Mouse (Mus musculus) CH12.LX (cell line): Measurements from ENCODE around the gene Gm38119. TPM values are rescaled to one million over a fixed set of nuclear protein-coding genes. Genes with fewer than 3 reads are reported as not detected.

Experiments
- DNase-seq: peaks from one replicate; pipeline ENCODE4 v3.0.0-alpha.2; 2013; ENCODE audit errors: extremely low read depth
- H3K27ac ChIP-seq: 2 replicates; pipeline ENCODE4 v1.5.1; 2012; ENCODE audit warnings: low read depth, mild to moderate bottlenecking, control low read depth, moderate library complexity; ENCODE audit not compliant: insufficient read depth
- H3K27me3 ChIP-seq: replicated peaks from 2 replicates; pipeline ENCODE3; 2012; ENCODE audit warnings: inconsistent platforms
- H3K36me3 ChIP-seq, 2 experiments: replicated peaks in 1 of 2; 2 replicates each; pipeline versions ENCODE3 to v1.6.1; 2012; ENCODE audit warnings: inconsistent platforms in 1 of 2, low read length in 1 of 2, mild to moderate bottlenecking in 1 of 2, mixed read lengths in 1 of 2, moderate library complexity in 1 of 2; ENCODE audit not compliant: control insufficient read depth in 1 of 2, insufficient read depth in 1 of 2
- H3K4me1 ChIP-seq, 2 experiments: 2 replicates each; pipeline ENCODE4 v1.6.1; 2012; ENCODE audit warnings: inconsistent platforms in 1 of 2, moderate library complexity in 1 of 2; ENCODE audit not compliant: insufficient read depth in 2 of 2, control insufficient read depth in 1 of 2
- H3K4me2 ChIP-seq: 2 replicates; pipeline ENCODE4 v1.6.1; 2012; ENCODE audit warnings: low read depth, mild to moderate bottlenecking, control low read depth; ENCODE audit not compliant: poor library complexity, insufficient read depth, severe bottlenecking
- H3K4me3 ChIP-seq, 3 experiments: fragments of 150-350 bp in 1 of 3; sonication (generic) in 1 of 3; replicated peaks in 1 of 3; 2 replicates each; pipeline versions ENCODE3 to v1.5.1; 2011 to 2012; ENCODE audit warnings: low read depth in 2 of 3, low read length in 2 of 3, mild to moderate bottlenecking in 2 of 3, moderate library complexity in 2 of 3, control low read depth in 1 of 3, improper control_type of control experiment in 1 of 3, inconsistent platforms in 1 of 3, mixed read lengths in 1 of 3; ENCODE audit not compliant: poor library complexity in 1 of 3
- H3K79me2 ChIP-seq: replicated peaks from 2 replicates; pipeline ENCODE4 v1.6.1; 2012; ENCODE audit warnings: mild to moderate bottlenecking, moderate library complexity; ENCODE audit not compliant: control insufficient read depth, poor library complexity, insufficient read depth, severe bottlenecking; ENCODE audit errors: extremely low read depth
- H3K9ac ChIP-seq: 2 replicates; pipeline ENCODE4 v1.6.1; 2012; ENCODE audit warnings: low read depth, mild to moderate bottlenecking, control low read depth, moderate library complexity; ENCODE audit not compliant: insufficient read depth
- H3K9me3 ChIP-seq: replicated peaks from 2 replicates; pipeline ENCODE3; 2012; ENCODE audit warnings: low read length, inconsistent platforms, mixed read lengths
- CHD1 ChIP-seq: IDR thresholded peaks from 2 replicates; pipeline ENCODE4 v1.6.1; 2012; ENCODE audit warnings: low read depth, low read length, improper control_type of control experiment, inconsistent platforms
- CHD2 ChIP-seq: IDR thresholded peaks from 2 replicates; pipeline ENCODE4 v1.6.1; 2011; ENCODE audit warnings: low read length, improper control_type of control experiment
- CTCF ChIP-seq, 2 experiments: IDR thresholded peaks in 1 of 2; conservative IDR thresholded peaks in 1 of 2; 2 replicates each; pipeline ENCODE4 v1.5.1; 2011 to 2012; ENCODE audit warnings: low read depth in 2 of 2, low read length in 2 of 2, improper control_type of control experiment in 1 of 2, inconsistent platforms in 1 of 2, mild to moderate bottlenecking in 1 of 2, moderate library complexity in 1 of 2
- E2F4 ChIP-seq: IDR thresholded peaks from 2 replicates; pipeline ENCODE4 v1.6.1; 2011; ENCODE audit warnings: low read depth, low read length, improper control_type of control experiment; ENCODE audit not compliant: insufficient replicate concordance
- ELF1 ChIP-seq: IDR thresholded peaks from 2 replicates; pipeline ENCODE4 v1.6.1; 2014; ENCODE audit warnings: low read depth, mild to moderate bottlenecking, inconsistent platforms, low read length, improper control_type of control experiment
- ETS1 ChIP-seq: conservative IDR thresholded peaks from 2 replicates; pipeline ENCODE4 v1.6.1; 2012; ENCODE audit warnings: low read depth, mild to moderate bottlenecking, inconsistent platforms, low read length, improper control_type of control experiment, moderate library complexity
- GABPA ChIP-seq: IDR thresholded peaks from 2 replicates; pipeline ENCODE4 v1.6.1; 2012; ENCODE audit warnings: low read depth, low read length, improper control_type of control experiment, inconsistent platforms; ENCODE audit not compliant: insufficient replicate concordance
- IRF4 ChIP-seq: IDR thresholded peaks from 2 replicates; pipeline ENCODE4 v1.6.1; 2014; ENCODE audit warnings: low read depth, mild to moderate bottlenecking, inconsistent platforms, low read length, improper control_type of control experiment
- JUN ChIP-seq: IDR thresholded peaks from 2 replicates; pipeline ENCODE4 v1.6.1; 2011; ENCODE audit warnings: low read depth, mild to moderate bottlenecking, low read length, improper control_type of control experiment, moderate library complexity; ENCODE audit not compliant: insufficient read depth
- KAT2A ChIP-seq: IDR thresholded peaks from 2 replicates; pipeline ENCODE4 v1.6.1; 2012; ENCODE audit warnings: low read length, improper control_type of control experiment, inconsistent platforms; ENCODE audit not compliant: insufficient replicate concordance
- MAFK ChIP-seq: IDR thresholded peaks from 2 replicates; pipeline ENCODE4 v1.6.1; 2011; ENCODE audit warnings: low read length, improper control_type of control experiment; ENCODE audit not compliant: insufficient replicate concordance
- MAX ChIP-seq: IDR thresholded peaks from 2 replicates; pipeline ENCODE4 v1.6.1; 2011; ENCODE audit warnings: low read length, improper control_type of control experiment
- MAZ ChIP-seq: IDR thresholded peaks from 2 replicates; pipeline ENCODE4 v1.6.1; 2012; ENCODE audit warnings: low read depth, mild to moderate bottlenecking, inconsistent platforms, low read length, improper control_type of control experiment, moderate library complexity
- MEF2A ChIP-seq: IDR thresholded peaks from 2 replicates; pipeline ENCODE4 v1.6.1; 2014; ENCODE audit warnings: low read depth, mild to moderate bottlenecking, inconsistent platforms, low read length, improper control_type of control experiment, borderline replicate concordance
- MXI1 ChIP-seq: IDR thresholded peaks from 2 replicates; pipeline ENCODE4 v1.6.1; 2011; ENCODE audit warnings: mild to moderate bottlenecking, low read depth, low read length, improper control_type of control experiment
- MYC ChIP-seq: IDR thresholded peaks from 2 replicates; pipeline ENCODE4 v1.6.1; 2011; ENCODE audit warnings: low read depth, mild to moderate bottlenecking, improper control_type of control experiment, low read length
- NRF1 ChIP-seq: IDR thresholded peaks from 2 replicates; pipeline ENCODE4 v1.6.1; 2014; ENCODE audit warnings: low read depth, mild to moderate bottlenecking, inconsistent platforms, low read length, improper control_type of control experiment, moderate library complexity
- PAX5 ChIP-seq: IDR thresholded peaks from 2 replicates; pipeline ENCODE4 v1.6.1; 2012; ENCODE audit warnings: low read length, inconsistent platforms, mixed read lengths
- POLR2A ChIP-seq: IDR thresholded peaks from 2 replicates; pipeline ENCODE4 v1.6.1; 2011; ENCODE audit warnings: low read depth, mild to moderate bottlenecking, improper control_type of control experiment, low read length
- POLR2AphosphoS2 ChIP-seq: IDR thresholded peaks from 2 replicates; pipeline ENCODE4 v1.6.1; 2011; ENCODE audit warnings: low read depth, low read length, improper control_type of control experiment
- RAD21 ChIP-seq: IDR thresholded peaks from 2 replicates; pipeline ENCODE4 v1.6.1; 2011; ENCODE audit warnings: low read depth, mild to moderate bottlenecking, low read length, improper control_type of control experiment, moderate library complexity
- SMC3 ChIP-seq: IDR thresholded peaks from 2 replicates; pipeline ENCODE4 v1.6.1; 2011; ENCODE audit warnings: low read depth, low read length, improper control_type of control experiment
- TBP ChIP-seq: conservative IDR thresholded peaks from 2 replicates; pipeline ENCODE4 v1.6.1; 2011; ENCODE audit warnings: low read depth, low read length, improper control_type of control experiment
- USF2 ChIP-seq: conservative IDR thresholded peaks from 2 replicates; pipeline ENCODE4 v1.6.1; 2011; ENCODE audit warnings: low read depth, low read length, improper control_type of control experiment
- ZC3H11A ChIP-seq: IDR thresholded peaks from 2 replicates; pipeline ENCODE4 v1.6.1; 2012; ENCODE audit warnings: low read depth, mild to moderate bottlenecking, inconsistent platforms, low read length, improper control_type of control experiment
- ZNF384 ChIP-seq: IDR thresholded peaks from 2 replicates; pipeline ENCODE4 v1.6.1; 2012; ENCODE audit warnings: low read depth, low read length, improper control_type of control experiment, inconsistent platforms
- dilution Hi-C: fragments of 300-500 bp; cut with MboI; formaldehyde crosslinking; loops from 2 replicates; pipeline ENCODE4 v1.14.3; 2020; ENCODE audit warnings: low sequenced_read_pairs; ENCODE audit not compliant: extremely low pct_unique_long_range_greater_than_20kb, extremely low pct_ligation_motif_present
- in situ Hi-C: fragments of 300-500 bp; cut with MboI; formaldehyde crosslinking; loops from 3 replicates; pipeline ENCODE4 v1.14.3; 2019; ENCODE audit warnings: low sequenced_read_pairs, low pct_ligation_motif_present, low pct_unique_long_range_greater_than_20kb, mixed read lengths
- polyA plus RNA-seq: library from polyadenylated mRNA; unstranded; fragments of >175 nt; gene quantifications from 2 replicates; pipeline ENCODE4 v1.2.1, GENCODE M21; 2012; ENCODE audit warnings: low read depth; ENCODE audit not compliant: insufficient read length
- total RNA-seq, 2 experiments: library from RNA; depleted of rRNA; stranded (reverse); fragments of 300-350 nt in 1 of 2; fragments of >200 nt in 1 of 2; gene quantifications; 2 replicates each; pipeline ENCODE4 v1.2.3; 2012 to 2014

Gm38119 gene
- total and polyA plus RNA-seq, 3 experiments, result not detected

GRCm38 (mm10) chr3:92753197-92753596, 14.3 kb upstream of the Gm38119 start:
- H3K9ac ChIP-seq, result no peak overlapping the region
- no peak overlapping the region for H3K27ac ChIP-seq
- H3K27me3 ChIP-seq, result no peaks in the 10 kb centered on the region
- peak; percentile 15 for DNase-seq
- TF ChIP-seq MAFK, result no peak
- TF ChIP-seq MAZ, result no peak
- no peak for TF ChIP-seq NRF1
- no peak for TF ChIP-seq ZNF384
- peak in 1 of 2 experiments; percentile 14; a peak in 1 of 4 replicates for TF ChIP-seq CTCF (conservative IDR thresholded peaks at IDR 0.05 in 1 of 2, IDR thresholded peaks at IDR 0.05 in 1 of 2; ENCODE audit: low read depth in 2 of 2, low read length in 2 of 2)
- TF ChIP-seq RAD21, result peak; percentile 13
- H3K4me3 ChIP-seq, result no peak overlapping the region
- dilution Hi-C loops, result no loop called here
- H3K4me2 ChIP-seq, result no peak overlapping the region
- in situ Hi-C loops, result no loop called here
- no peaks in the 10 kb centered on the region; the same call in 1 of the 2 replicates for H3K79me2 ChIP-seq
- H3K9me3 ChIP-seq, result no peaks in the 10 kb centered on the region
- H3K36me3 ChIP-seq, result no peaks in the 10 kb centered on the region
- H3K4me1 ChIP-seq, result no peaks in the 10 kb centered on the region

- no peak for DNase-seq
- Histone ChIP-seq H3K27ac (no peak within 1 kb of the TSS), H3K4me2 (no peak within 1 kb of the TSS), H3K27me3 (no peaks in the 10 kb centered on the region)
- TF ChIP-seq RAD21 (no peak), E2F4 (no peak), ELF1 (no peak), MXI1 (no peak), TBP (no peak), JUN (no peak), NRF1 (no peak), IRF4 (no peak), ZNF384 (no peak), MAFK (no peak)
- TF ChIP-seq, all 38 proteins: peak for 0
- Histone ChIP-seq H3K4me1 (no peaks in the 10 kb centered on the region), H3K36me3 (no peaks in the 10 kb centered on the region), H3K79me2 (no peaks in the 10 kb centered on the region; the same call in 1 of the 2 replicates), H3K9me3 (no peaks in the 10 kb centered on the region), H3K4me3 (no peak within 1 kb of the TSS), H3K9ac (no peak within 1 kb of the TSS)
- dilution Hi-C loops (no loop called here), in situ Hi-C loops (no loop called here)
Observed at GRCm38 (mm10) chr3:92752238-92752637, 13.3 kb upstream of the Gm38119 start, which contains the start of gene Lce1g. Lce1g (minus strand) TSS chr3:92752338.

GRCm38 (mm10) chr3:92722631-92723030, 16.3 kb downstream of the Gm38119 start:
- Histone ChIP-seq H3K27me3 (no peaks in the 10 kb centered on the region), H3K9ac (no peak overlapping the region), H3K9me3 (no peaks in the 10 kb centered on the region), H3K27ac (no peak overlapping the region), H3K4me3 (no peak overlapping the region), H3K79me2 (no peaks in the 10 kb centered on the region), H3K4me1 (no peaks in the 10 kb centered on the region), H3K36me3 (no peaks in the 10 kb centered on the region), H3K4me2 (no peak overlapping the region)
- no peak for DNase-seq
- dilution Hi-C loops, result no loop called here
- in situ Hi-C loops, result no loop called here
- TF ChIP-seq ETS1, result no peak
- no peak for TF ChIP-seq SMC3
- no peak for TF ChIP-seq GABPA
- TF ChIP-seq ZC3H11A, result no peak
- no peak for TF ChIP-seq POLR2AphosphoS2
- no peak for TF ChIP-seq IRF4
- TF ChIP-seq CHD2, result no peak
- TF ChIP-seq PAX5, result no peak
- no peak for TF ChIP-seq MYC
- TF ChIP-seq USF2, result no peak
- TF ChIP-seq TBP, result no peak
- no peak for TF ChIP-seq POLR2A
- no peak for TF ChIP-seq MEF2A
- no peak for TF ChIP-seq JUN
- TF ChIP-seq MAX, result no peak
- TF ChIP-seq KAT2A, result no peak
- no peak for TF ChIP-seq NRF1
- TF ChIP-seq CHD1, result no peak
